Mouse (Mus musculus) embryonic facial prominence, embryonic 13.5 days (tissue): ENCODE measurements at regions not wholly inside any gene's neighbourhood (a gene's known extent, or its start where the extent isn't known, plus 50 kb on each side); places are given as distances from the start of the nearest gene placed in this dataset.

Source experiments
- ATAC-seq: fragments of 200-750 bp; cut with Nextera tagmentation; 2 replicates; pipeline ENCODE4 v1.8.0; 2017; ENCODE audit warnings: low read depth; ENCODE audit not compliant: insufficient number of reproducible peaks, insufficient read depth, low FRiP score, low TSS enrichment
- H3K27ac ChIP-seq: fragments of 300-500 bp; sonication (generic); 2 replicates; pipeline ENCODE4 v1.5.1; 2015; ENCODE audit warnings: moderate library complexity, mild to moderate bottlenecking, inconsistent platforms
- H3K27me3 ChIP-seq: fragments of 300-500 bp; sonication (generic); 2 replicates; pipeline ENCODE4 v1.6.1; 2015; ENCODE audit warnings: mild to moderate bottlenecking, inconsistent platforms
- H3K36me3 ChIP-seq: fragments of 300-500 bp; sonication (generic); 2 replicates; pipeline ENCODE4 v1.6.1; 2015; ENCODE audit warnings: mild to moderate bottlenecking, inconsistent platforms
- H3K4me1 ChIP-seq: fragments of 300-500 bp; sonication (generic); 2 replicates; pipeline ENCODE4 v1.6.1; 2015; ENCODE audit warnings: inconsistent platforms
- H3K4me2 ChIP-seq: fragments of 300-500 bp; sonication (generic); 2 replicates; pipeline ENCODE4 v1.6.1; 2015; ENCODE audit warnings: moderate library complexity, mild to moderate bottlenecking, inconsistent platforms
- H3K4me3 ChIP-seq: fragments of 300-500 bp; sonication (generic); 2 replicates; pipeline ENCODE4 v1.5.1; 2015; ENCODE audit warnings: mild to moderate bottlenecking, inconsistent platforms
- H3K9ac ChIP-seq: fragments of 300-500 bp; sonication (generic); 2 replicates; pipeline ENCODE4 v1.6.1; 2015; ENCODE audit warnings: mild to moderate bottlenecking, inconsistent platforms
- H3K9me3 ChIP-seq: fragments of 300-500 bp; sonication (generic); 2 replicates; pipeline ENCODE4 v1.6.1; 2016; ENCODE audit warnings: inconsistent platforms
- WGBS: fragments of 180-500 bp; shearing (Covaris S2); methylation state at CpG from one replicate; pipeline ENCODE4 v1.1.7; 2015; ENCODE audit warnings: mixed read lengths; 5-methylcytosine and 5-hydroxymethylcytosine counted together

DNA sequence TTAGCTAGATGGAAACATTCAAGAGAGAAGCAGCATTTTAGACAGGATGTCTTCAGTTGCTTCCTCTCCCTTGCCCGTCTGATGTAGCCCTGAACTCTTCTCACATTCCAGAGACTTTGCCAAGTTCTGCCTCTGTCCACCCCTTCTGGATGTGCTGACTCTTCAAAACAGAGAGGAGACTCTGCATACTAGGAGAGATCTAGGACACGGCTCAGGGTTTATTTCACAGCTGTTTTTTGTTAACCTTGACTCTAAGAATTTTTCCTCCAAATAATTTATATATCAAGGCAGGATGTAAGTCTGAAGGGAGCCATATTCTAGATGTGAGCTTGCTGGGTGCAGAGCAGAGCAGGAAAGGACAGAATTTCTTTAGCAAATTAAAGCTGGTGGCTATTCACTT, 111.4 kb upstream of the Marcks start:
- peak overlapping the region; percentile 41 for H3K27ac ChIP-seq
- no peak for ATAC-seq
- H3K4me1 ChIP-seq, result peaks cover 14% of the 10 kb centered on the region
- no peaks in the 10 kb centered on the region for H3K36me3 ChIP-seq
- no peaks in the 10 kb centered on the region for H3K9me3 ChIP-seq
- no peak overlapping the region for H3K9ac ChIP-seq
- no peak overlapping the region for H3K4me3 ChIP-seq
- 15% methylated on average over 2 of the region's 2 CpGs for WGBS
- no peak overlapping the region for H3K4me2 ChIP-seq
- H3K27me3 ChIP-seq, result no peaks in the 10 kb centered on the region

- Histone ChIP-seq H3K4me2 (no peak overlapping the region), H3K9me3 (no peaks in the 10 kb centered on the region), H3K4me1 (peaks cover 14% of the 10 kb centered on the region), H3K4me3 (no peak overlapping the region), H3K36me3 (no peaks in the 10 kb centered on the region), H3K9ac (no peak overlapping the region), H3K27ac (peak overlapping the region; percentile 33; the same call in 1 of the 2 replicates), H3K27me3 (no peaks in the 10 kb centered on the region)
- no peak for ATAC-seq
- 74% methylated on average over 4 of the region's 4 CpGs for WGBS
Observed at GRCm38 (mm10) chr10:37249511-37249910, 110.8 kb upstream of the Marcks start.

DNA sequence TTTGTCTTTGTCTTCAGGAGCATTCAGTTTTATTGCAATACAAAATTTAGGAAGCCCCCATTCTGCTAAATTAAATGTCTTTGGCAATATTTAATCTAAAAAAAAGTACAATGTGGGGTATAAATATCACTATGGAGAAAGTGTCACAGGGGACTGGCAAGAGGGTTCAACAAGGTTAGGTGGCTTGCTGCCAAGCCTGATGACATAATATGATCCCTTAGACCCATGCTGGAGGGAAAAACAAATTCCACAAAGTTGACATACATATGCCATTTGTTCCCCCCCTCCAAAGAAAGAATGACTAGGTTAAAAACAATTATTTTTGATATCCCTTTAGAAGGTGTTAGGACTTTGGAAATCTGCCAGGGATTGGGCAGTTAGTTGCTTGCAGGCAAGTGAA, 108.4 kb upstream of the Marcks start:
- H3K4me3 ChIP-seq, result no peak overlapping the region
- no peak overlapping the region for H3K9ac ChIP-seq
- H3K9me3 ChIP-seq, result no peaks in the 10 kb centered on the region
- H3K27ac ChIP-seq, result no peak overlapping the region
- peaks cover 15% of the 10 kb centered on the region for H3K4me1 ChIP-seq
- no peak for ATAC-seq
- H3K4me2 ChIP-seq, result no peak overlapping the region
- H3K36me3 ChIP-seq, result no peaks in the 10 kb centered on the region
- H3K27me3 ChIP-seq, result no peaks in the 10 kb centered on the region

DNA sequence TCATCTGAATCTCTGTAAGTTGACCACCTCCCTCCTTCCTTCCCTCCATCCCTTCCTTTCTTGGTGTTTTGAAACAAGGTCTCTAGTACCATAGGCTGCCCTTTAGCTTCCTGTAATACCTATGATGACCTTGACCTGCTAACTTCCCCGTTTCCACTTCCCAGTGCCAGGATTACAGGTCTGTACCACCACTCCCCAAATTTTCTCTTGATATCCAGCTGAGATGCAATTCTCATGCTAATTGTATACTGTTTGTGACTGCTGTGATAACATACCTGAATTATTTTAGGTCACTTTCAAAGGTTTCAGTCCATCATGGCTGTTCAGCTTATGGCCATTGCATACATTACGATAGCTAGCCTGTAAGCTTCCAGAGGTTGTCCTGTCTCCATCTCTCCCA, 104.4 kb upstream of the Marcks start:
- Histone ChIP-seq H3K4me3 (no peak overlapping the region), H3K36me3 (no peaks in the 10 kb centered on the region), H3K9ac (no peak overlapping the region), H3K4me1 (peaks cover 21% of the 10 kb centered on the region), H3K27me3 (no peaks in the 10 kb centered on the region), H3K4me2 (no peak overlapping the region), H3K27ac (no peak overlapping the region), H3K9me3 (no peaks in the 10 kb centered on the region)
- WGBS, result 83% methylated on average over 2 of the region's 2 CpGs
- no peak for ATAC-seq

GRCm38 (mm10) chr10:37241821-37242263, 103.1 kb upstream of the Marcks start:
- Histone ChIP-seq H3K27ac (peak overlapping the region; percentile 74), H3K27me3 (no peaks in the 10 kb centered on the region), H3K36me3 (no peaks in the 10 kb centered on the region), H3K4me1 (peaks cover 21% of the 10 kb centered on the region), H3K4me3 (no peak overlapping the region), H3K9me3 (no peaks in the 10 kb centered on the region), H3K9ac (no peak overlapping the region), H3K4me2 (0 out of 2 replicates have a peak overlapping the region, but pooled peaks have one; percentile 14)
- WGBS, result 20% methylated on average over 4 of the region's 4 CpGs
- 0 out of 2 replicates have a peak, but pooled peaks have one; percentile 72 for ATAC-seq

DNA sequence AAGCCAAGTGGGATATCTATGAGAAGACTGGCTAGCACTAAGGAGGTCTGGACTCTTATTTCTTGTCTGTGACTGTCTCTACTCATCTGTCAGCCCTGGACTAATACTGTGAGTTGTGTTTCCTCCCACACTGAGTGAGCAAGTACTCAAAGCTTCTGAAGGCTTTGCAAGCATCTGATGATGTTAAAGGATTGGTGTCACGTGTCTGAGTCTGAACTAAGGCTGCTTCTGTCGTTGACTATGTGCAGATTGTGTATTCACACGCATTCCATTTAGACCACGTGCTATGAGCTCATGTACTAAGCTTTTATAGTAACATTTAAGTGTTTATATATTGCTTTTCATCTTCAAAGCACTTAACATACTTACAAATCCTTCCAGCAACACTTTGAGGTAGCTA, 101.9 kb upstream of the Marcks start:
- Histone ChIP-seq H3K9me3 (no peaks in the 10 kb centered on the region), H3K9ac (no peak overlapping the region), H3K4me3 (no peak overlapping the region), H3K36me3 (no peaks in the 10 kb centered on the region), H3K4me1 (peaks cover 21% of the 10 kb centered on the region), H3K27ac (no peak overlapping the region), H3K27me3 (no peaks in the 10 kb centered on the region), H3K4me2 (no peak overlapping the region)
- ATAC-seq, result peak; percentile 20; the same call in 1 of the 2 replicates
- WGBS, result 30% methylated on average over 4 of the region's 4 CpGs

GRCm38 (mm10) chr10:37240201-37240600, 101.5 kb upstream of the Marcks start:
- no peaks in the 10 kb centered on the region for H3K9me3 ChIP-seq
- no peak overlapping the region for H3K9ac ChIP-seq
- no peak overlapping the region for H3K4me2 ChIP-seq
- H3K4me1 ChIP-seq, result peaks cover 21% of the 10 kb centered on the region
- no peaks in the 10 kb centered on the region for H3K36me3 ChIP-seq
- ATAC-seq, result no peak
- H3K4me3 ChIP-seq, result no peak overlapping the region
- no peak overlapping the region for H3K27ac ChIP-seq
- H3K27me3 ChIP-seq, result no peaks in the 10 kb centered on the region
- WGBS, result 79% methylated on average over 3 of the region's 3 CpGs

DNA sequence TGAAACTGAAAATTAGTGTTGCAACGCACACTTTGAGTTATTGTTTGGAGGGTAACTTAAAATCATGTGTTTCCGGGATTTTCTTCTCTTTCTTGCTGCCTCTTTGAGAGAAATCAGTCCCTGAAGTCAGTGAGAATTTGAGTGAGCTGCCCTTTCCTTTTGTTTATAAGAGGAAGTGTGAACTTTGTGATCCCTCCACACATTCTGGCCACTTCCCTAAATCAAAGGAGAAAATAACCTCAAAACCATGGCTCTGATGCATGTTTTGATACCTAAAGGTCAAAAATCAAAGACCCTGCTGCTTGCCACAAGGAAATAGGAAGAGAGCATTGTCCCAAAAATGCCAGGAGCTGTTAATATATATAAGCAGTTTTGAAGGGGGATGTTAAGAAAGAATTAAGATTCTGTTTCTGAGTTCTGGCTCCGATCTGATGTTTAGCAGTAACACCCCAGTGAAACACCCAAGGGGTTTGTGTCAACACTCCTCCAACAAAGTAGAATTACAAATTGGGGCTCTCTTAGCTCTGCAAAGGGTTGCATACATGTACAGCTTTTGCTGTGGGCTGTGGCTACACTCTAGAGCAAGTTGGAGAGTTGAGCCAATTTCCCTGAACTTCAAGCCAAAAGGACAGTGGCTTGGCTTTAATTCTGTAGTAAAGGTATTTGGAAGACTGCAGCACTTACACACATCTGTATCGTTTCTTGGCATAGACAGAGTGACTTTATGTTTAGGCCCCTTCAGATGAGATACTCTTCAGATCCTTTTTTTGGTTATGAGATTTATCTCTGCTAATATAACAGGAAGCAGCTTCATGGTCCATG, 97.5 kb upstream of the Marcks start:
- WGBS, result 71% methylated on average over 4 of the region's 4 CpGs
- H3K4me2 ChIP-seq, result no peak overlapping the region
- no peak for ATAC-seq
- H3K27ac ChIP-seq, result no peak overlapping the region
- H3K27me3 ChIP-seq, result no peaks in the 10 kb centered on the region
- H3K4me1 ChIP-seq, result peaks cover 24% of the 10 kb centered on the region
- no peaks in the 10 kb centered on the region for H3K36me3 ChIP-seq
- H3K9me3 ChIP-seq, result no peaks in the 10 kb centered on the region
- H3K4me3 ChIP-seq, result no peak overlapping the region
- no peak overlapping the region for H3K9ac ChIP-seq

DNA sequence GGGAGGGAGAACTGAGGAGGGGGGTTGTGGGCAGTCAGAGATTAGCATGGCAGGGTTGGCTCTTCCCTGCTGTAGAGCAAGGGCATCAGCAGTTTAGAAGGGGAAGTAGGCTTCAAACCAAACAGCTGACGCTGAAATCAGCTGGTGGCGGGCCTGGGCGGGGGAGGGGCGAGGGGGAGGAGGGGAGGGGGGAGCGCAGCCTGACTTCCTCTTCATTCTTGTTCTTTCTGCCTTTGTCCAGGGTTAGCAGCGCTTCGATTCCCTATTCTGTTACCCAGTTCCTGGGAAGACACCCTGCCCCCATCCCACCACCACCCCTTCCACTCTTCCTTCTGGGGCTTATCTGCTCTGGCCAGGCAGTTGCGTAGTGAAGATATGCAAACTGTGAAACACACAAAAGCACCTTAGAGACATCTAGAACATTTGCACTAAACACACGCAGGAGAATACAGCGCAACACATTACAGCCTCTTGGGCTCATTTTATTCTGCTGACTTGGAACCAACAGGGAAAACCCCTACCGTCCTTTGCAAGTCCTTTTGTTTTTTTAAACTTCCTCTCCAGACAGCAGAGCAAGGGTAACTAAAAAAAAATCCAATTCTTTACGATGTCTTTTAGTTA, 93.3 kb upstream of the Marcks start:
- peaks cover 12% of the 10 kb centered on the region for H3K4me1 ChIP-seq
- no peak overlapping the region for H3K4me3 ChIP-seq
- H3K9ac ChIP-seq, result no peak overlapping the region
- 22% methylated on average over 8 of the region's 12 CpGs for WGBS
- no peaks in the 10 kb centered on the region for H3K9me3 ChIP-seq
- no peaks in the 10 kb centered on the region for H3K36me3 ChIP-seq
- peak overlapping the region; percentile 23; the same call in 1 of the 2 replicates for H3K27ac ChIP-seq
- no peak for ATAC-seq
- H3K27me3 ChIP-seq, result no peaks in the 10 kb centered on the region
- H3K4me2 ChIP-seq, result peak overlapping the region; percentile 45

DNA sequence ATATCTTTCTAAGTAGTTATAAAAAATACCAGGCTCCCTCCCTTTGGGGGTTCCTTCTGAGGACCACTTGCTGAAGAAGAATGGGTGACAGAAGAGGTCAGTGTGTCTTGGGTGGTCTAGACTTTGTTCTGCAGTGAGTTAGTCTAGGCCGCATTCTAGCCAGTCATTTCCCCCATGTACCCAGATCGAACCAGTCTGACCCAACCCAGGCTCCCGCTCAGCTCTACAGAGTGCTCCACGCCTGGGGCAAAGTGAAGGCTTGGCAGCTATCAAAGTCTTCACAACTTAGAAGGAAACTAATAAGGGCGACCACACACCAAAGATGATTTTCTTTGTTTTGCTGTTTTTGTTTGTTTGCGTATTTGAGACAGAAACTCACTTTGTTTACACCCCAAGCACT, 92.4 kb upstream of the Marcks start:
- ATAC-seq, result no peak
- no peak overlapping the region for H3K27ac ChIP-seq
- 71% methylated on average over 6 of the region's 6 CpGs for WGBS

DNA sequence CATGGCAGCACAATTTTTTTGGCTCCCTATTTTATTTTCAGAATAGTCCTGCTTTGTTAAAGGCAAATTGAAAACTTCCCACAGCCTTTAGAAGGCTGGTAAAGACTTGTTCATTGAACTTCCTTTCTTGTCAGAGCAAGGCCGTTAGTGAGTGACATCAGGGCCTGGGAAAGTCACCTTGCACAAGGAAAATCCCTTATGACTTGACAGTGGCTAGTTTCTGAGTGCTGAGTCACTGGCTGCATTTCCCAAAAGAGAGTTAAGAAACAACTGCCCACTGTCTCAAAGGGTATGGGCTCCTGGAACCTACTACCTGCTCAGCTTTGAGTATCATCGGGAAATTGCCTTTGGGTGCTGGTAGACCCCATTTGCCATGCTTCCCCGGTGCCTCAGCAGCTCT, 89.2 kb upstream of the Marcks start:
- ATAC-seq, result no peak
- Histone ChIP-seq H3K36me3 (no peaks in the 10 kb centered on the region), H3K27ac (no peak overlapping the region), H3K4me1 (peaks cover 7% of the 10 kb centered on the region), H3K27me3 (no peaks in the 10 kb centered on the region), H3K9me3 (no peaks in the 10 kb centered on the region), H3K9ac (no peak overlapping the region), H3K4me2 (no peak overlapping the region), H3K4me3 (no peak overlapping the region)
- 80% methylated on average over 3 of the region's 3 CpGs for WGBS

More for the DNA sequence above, 92.4 kb upstream of the Marcks start:
- Histone ChIP-seq H3K4me2 (no peak overlapping the region), H3K36me3 (no peaks in the 10 kb centered on the region), H3K27me3 (no peaks in the 10 kb centered on the region), H3K4me1 (peaks cover 12% of the 10 kb centered on the region), H3K4me3 (no peak overlapping the region), H3K9ac (no peak overlapping the region), H3K9me3 (no peaks in the 10 kb centered on the region)

DNA sequence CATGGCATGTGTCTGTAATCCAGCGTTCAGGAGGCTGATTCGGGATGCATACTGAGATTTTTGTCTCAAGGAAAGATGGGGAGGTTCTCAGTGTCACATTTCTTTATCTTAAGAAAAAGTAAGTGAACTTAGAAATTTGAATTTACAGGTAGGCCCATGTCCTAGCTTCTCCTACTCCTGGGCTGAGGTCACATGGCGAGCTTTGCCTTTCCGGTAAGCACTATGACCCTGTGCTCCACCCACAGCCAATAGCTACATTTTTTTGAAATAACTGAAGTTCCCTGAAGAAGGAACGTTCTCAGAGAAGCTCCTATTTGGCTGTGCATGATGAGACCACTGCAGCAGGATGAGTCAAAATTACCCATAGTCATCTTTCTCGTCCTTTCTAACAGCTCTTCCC, 83.0 kb upstream of the Marcks start:
- Histone ChIP-seq H3K36me3 (no peaks in the 10 kb centered on the region), H3K27ac (no peak overlapping the region), H3K4me3 (no peak overlapping the region), H3K9me3 (no peaks in the 10 kb centered on the region), H3K9ac (no peak overlapping the region), H3K27me3 (no peaks in the 10 kb centered on the region), H3K4me1 (no peaks in the 10 kb centered on the region; the same call in 1 of the 2 replicates), H3K4me2 (no peak overlapping the region)
- WGBS, result 57% methylated on average over 6 of the region's 6 CpGs
- no peak for ATAC-seq
